Mouse (Mus musculus) v-Abl transformed pro-B cells (cell line): ENCODE measurements at regions not wholly inside any gene's neighbourhood (a gene's known extent, or its start where the extent isn't known, plus 50 kb on each side); places are given as distances from the start of the nearest gene placed in this dataset.

Experiments used
- in situ Hi-C, 2 experiments: fragments of 400-800 bp; cut with MboI; formaldehyde crosslinking; loops; one replicate each; pipeline ENCODE4 v1.15.1; 2025; ENCODE audit not compliant: unreplicated experiment in 2 of 2

DNA sequence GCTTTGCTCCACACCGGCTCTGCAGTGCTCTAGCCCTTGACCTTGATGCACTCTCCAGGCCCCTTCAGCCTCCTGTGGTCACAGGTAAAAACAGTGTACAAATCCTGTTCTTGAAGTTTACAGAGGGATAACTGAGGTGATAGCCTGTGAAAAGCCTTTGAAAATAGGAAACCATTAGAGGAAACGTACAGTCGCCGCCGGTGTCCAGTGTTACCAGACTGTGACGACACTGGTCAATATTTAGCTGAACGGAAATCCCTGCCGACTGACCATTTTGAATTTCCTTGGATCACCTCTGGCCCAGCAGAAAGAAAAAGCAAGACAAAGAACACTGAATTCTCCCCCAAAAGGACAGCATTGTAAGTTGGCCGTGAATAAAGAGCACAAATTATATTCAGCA is 282.6 kb upstream of the Ppargc1a start:
- in situ Hi-C loops = no loop called here

DNA sequence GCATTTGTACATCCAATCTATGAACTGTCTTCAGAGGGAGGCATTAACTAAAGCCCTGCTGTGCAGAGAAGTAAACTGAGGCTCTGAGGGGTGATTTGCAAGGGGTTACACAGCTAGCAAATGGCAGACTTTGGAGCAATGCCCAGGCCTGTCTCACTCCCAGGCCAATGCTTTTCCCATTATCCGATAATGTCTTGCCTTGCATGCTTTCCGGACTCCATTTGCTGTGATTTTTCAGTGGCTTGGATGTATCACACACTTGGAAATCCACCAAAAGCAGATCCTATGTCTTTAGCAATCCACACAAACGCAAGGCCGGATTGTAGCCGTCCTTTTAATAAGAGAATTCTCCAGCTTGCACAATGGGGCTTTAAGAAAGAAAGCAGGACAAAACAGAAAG is 281.7 kb upstream of the Ppargc1a start:
- in situ Hi-C loops = no loop called here

- in situ Hi-C loops = no loop called here
Measured at GRCm38 (mm10) chr5:51842189-51842588, 274.7 kb upstream of the Ppargc1a start.

- in situ Hi-C loops = no loop called here
Measured at GRCm38 (mm10) chr5:51841763-51842162, 274.2 kb upstream of the Ppargc1a start.

DNA sequence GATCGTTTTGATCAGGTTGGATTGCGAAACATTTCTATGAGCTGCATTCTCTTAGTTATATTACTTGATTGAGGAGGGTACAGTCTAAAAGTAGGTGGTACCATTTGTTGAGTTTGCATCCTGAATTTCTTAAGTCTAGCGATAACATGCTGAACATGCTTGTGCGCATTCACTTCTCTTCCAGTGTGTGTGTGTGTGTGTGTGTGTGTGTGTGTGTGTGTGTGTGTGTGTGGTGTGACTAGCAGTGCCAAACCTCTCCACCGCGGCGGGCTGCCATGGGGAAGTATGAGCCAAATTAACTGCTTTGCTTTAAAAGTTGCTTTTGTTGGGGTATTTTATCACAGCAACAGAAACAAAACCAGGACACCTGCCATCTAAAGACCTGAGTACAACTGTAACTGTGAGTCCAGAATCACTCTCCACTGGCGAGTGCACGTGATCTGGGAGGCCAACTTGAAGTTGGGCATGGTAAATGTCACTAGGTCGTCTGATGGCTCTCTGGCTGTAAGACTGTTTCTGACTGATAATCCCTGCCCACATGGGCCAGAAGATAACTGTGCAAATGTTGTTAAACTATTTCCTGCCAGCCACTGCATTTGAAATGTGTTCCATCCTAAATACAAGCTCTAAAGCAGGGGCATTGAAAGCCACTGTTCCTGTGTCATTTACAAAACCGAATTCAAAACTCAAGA is 273.3 kb upstream of the Ppargc1a start:
- in situ Hi-C loops = no loop called here

DNA sequence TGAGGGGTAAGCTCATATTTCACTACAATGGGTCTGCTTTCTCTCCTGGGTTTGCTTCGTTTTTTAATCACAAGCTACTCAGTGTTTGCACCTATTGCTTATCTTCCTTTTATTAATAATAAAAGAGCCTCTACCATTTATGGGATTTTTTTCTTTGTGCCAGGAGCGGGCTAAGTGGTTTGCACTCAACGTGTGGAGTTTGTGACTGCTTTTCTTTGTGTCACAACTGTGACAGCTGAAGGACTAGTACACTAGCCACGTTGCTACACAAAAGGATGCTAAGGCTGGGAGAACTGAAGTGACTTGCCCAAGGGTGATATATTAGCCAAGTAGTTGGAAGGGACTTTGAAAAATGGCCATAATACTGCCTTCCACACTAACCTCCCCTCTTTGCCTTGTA is 271.8 kb upstream of the Ppargc1a start:
- in situ Hi-C loops = no loop called here

DNA sequence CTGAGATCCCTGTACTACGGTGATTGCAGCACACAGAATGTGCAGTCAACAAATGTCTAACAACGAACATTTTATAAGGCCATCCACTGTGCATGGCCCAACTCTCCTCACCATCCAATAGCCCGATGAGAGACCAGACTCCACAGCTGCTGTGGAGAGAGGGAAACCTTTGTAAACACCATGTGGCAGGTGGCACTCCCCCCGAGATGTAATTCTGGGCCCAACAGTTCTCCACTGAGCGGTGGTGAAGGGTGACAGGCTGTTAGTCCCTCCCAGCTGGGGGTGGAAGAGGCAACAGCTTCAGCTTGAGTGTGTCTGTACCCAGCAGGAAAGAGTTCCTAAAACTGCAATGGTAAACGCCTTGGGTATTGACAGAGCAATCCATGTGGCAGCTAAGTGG is 263.0 kb upstream of the Ppargc1a start:
- in situ Hi-C loops = no loop called here

DNA sequence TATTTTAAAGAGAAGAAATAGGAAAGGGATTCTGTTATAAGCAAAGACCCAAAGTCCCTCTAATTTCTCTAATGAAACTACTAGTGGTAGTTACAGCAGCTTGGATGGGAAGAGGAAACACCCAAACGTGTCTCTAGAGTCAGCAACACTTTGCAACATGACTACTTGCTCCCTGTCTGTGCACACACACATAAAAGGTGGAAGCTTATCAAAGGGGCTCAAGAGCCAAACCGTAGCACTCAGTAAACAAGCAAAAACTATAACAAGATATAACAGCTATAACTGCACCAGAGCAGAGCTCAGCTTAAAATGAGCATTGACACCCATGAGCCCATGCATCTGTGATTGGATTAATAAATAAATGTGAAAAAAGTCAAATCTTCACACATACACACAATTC is 262.5 kb upstream of the Ppargc1a start:
- in situ Hi-C loops = no loop called here

GRCm38 (mm10) chr5:51829606-51830005 is 262.1 kb upstream of the Ppargc1a start:
- in situ Hi-C loops = no loop called here

DNA sequence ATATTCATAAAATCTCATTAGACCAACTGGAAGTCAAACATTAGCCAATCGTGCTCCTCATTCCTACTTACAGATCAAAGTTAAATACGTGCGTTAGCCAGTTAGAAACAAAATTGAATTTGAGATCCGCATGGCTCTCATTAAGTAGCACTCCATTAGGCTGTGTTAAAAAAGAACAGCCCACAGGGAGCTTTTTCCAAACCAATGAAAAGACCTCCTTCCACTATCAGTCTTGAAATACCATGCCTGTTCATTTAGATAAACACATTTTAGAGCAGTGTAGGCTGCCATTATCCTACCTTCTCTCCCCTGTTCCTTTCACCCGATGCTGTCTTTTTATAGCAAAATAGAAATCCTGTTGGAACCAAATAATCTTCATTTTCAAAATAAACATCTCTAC is 261.5 kb upstream of the Ppargc1a start:
- in situ Hi-C loops = no loop called here

DNA sequence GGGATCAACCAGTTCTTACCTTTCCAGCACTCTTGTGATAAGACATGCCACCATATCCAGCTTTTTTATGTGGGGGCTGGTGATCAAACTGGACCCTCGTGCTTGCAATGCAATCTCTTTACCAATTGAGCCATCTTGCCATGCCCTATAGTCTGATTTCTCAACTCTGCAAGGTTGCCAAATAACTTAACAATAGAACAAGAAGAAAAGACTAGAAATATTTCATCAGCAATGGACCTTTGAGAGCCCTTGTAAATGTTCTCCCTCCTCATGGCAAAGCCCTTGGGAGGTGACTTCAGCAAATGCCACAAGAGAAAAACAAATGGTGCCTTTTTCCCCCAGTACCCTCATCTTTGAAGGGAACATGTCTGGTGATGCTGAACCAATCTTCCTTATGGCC is 258.7 kb upstream of the Ppargc1a start:
- in situ Hi-C loops = no loop called here

DNA sequence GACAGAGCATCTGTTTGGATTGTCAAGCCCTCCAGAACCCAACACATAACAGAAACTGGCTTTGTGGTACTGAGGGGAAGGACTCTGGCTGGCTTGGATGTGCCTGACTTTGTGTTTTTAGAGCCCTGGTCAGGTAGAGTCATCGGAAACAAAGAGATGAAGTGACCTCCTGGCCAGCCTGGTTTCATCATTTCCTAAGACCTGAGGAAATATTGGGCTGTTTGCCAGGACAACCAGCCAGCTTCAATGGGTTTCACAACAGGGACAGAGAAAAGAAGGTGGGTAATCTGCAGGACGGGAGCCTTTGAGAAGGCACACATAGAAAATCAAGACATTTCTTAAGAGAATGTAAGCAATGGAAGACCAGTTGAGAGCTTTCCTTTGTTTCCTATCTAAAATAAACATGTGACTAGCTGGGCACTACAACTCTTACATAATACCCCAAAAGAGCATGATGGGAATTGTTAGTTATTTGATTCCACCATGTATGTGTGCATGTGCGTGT is 258.1 kb upstream of the Ppargc1a start:
- in situ Hi-C loops = no loop called here

DNA sequence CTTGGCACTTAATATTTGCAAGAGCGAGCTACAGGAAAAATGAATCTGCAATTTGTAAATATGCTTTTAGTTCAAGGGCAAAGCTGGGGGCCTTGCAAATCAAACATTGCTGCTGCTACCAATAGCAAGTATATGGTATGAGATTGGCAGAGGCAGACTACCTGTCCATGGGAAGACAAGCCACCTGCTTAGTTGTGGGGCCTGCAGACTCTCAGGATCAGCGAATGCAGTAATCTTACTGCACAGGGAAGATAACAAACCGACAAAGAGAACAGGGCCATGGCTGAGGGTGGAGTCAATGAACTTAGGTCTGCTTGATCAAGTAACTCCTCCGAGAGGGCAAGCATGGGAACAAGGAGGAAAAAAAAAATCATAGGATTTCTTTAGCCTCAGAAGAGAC is 257.2 kb upstream of the Ppargc1a start:
- in situ Hi-C loops = no loop called here

- in situ Hi-C loops = no loop called here
Measured at GRCm38 (mm10) chr5:51823657-51824056, 256.1 kb upstream of the Ppargc1a start.

GRCm38 (mm10) chr5:51816258-51816657 is 248.7 kb upstream of the Ppargc1a start:
- in situ Hi-C loops = no loop called here

DNA sequence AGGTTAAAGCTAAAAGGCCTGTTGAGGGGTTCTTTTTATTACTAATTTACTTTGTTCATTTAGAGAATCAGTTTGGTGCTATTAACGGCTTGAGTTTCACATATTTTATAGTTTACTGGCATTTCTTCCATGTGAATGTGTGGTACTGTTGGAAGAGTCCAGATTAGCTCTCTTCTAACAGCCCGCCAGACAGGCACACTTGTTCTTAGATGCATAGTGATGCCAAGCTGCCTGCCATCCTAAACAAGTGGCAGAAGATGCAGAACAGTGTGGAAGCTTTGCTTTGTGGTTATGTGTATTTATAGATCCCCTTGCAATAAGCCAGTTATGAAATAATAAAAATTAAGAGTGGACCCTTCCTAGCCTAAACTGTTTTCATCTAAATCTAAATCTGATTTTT is 244.2 kb upstream of the Ppargc1a start:
- in situ Hi-C loops = no loop called here

DNA sequence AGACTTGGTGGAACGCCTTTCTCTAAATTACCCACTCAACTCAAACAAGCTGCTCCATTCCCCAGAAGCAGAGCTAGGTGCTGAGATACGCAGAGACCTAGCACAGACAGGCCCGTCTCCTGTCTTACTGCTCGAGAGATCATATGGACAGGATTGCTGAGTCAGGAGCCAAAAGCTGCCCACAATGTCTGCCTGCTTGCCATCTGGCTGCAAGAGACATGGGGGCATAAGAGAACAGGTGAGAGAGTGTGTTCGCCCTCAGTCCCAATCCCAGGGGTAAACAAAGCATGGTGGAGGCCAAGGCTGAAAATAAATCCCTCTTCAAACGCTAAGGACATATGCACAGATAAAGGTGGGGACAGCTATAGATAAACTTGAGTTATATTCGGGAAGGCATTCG is 234.0 kb upstream of the Ppargc1a start:
- in situ Hi-C loops = no loop called here

DNA sequence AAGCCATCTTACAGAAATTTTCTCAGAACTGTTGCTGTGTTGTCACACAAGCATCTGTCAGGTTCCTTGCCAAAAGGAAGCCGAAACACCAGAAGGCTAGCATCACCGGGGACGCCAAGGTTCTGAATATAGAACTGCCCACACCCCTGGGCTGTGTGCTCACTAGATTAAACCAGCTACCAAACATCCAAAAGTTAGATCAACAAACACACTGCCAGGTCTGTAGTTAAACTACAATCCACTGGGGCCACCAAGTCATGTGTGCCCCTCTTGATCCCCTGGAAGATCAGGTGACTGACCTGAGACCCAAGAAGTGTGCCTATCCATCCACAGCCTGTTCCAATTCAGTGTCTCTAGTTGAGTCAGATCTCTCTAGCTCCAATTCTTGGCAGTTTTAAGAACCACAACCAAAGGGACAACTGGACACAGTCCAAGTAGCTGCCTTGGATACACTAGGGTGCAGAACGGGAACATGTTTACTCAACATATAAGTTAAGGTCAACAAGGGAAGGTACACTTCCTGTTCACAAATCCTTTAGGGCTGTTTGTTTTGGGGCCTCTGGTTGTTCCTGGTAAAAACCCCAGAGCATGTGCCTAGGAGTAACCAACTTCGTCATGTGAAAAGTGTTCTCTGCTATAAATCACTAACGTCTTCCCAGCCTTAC is 232.0 kb upstream of the Ppargc1a start:
- in situ Hi-C loops = no loop called here

GRCm38 (mm10) chr5:51794097-51794496 is 226.6 kb upstream of the Ppargc1a start:
- in situ Hi-C loops = no loop called here

DNA sequence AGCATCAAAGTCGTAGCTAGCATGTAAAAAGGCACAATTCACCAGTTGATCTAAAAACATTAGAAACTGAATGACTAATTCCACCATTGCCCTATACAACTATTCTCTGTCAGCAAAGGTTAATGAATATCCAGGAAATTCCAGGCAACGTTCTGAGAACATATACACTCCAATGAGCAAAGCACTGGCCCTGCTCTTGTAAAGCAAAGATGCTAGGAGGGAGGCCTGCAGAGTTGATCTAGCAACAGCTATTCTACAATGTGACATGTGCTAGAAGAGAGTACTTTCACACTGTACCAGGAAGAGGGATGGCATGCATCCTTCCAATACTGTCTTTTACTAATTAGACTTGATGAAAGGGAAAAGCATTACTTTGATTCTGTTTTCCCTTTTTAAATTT is 225.4 kb upstream of the Ppargc1a start:
- in situ Hi-C loops = no loop called here

DNA sequence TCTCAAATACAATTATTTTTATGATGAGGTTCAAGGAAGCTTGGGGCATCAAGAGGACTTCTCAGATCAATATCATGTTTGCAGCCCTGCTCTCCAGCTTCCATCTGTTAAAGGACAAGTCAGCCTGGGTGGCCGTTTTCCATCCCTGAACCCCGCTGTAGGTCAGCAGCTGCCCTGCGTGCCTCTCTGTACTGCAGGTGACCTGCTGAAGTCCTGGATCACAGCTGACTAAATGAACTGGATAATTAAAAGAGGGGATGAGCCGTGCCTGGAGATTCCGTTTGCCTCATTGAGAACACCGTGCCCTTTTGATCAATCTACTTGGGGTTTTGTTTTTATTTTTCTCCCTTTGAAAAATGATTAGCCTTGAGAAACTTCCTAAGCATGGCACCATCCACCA is 221.2 kb upstream of the Ppargc1a start:
- in situ Hi-C loops = no loop called here

DNA sequence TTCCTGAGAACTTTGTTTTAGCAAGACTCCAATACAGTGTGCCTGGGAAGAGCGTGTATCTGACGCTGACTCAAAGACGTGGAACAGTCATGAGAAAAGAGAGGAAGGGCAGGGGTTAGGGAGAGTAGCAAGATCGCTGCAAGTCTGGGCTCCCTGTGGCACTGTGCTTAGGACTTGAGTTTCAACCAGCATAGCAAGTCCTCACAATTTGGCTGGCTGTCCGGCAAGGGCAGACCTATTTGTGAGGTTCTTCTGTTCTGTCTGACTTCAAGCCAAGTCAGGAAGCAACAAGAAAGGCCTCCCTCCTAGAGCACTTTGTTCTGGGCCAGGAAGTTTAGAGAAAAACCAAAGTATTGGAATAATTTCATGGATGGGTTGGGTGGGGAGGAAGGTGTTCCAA is 216.0 kb upstream of the Ppargc1a start:
- in situ Hi-C loops = no loop called here
